Mouse (Mus musculus) CD4-positive, CD25-positive, alpha-beta regulatory T cell, adult 4 months (primary cell): Measurements from ENCODE around the gene Scn2b. TPM values are rescaled to one million over a fixed set of nuclear protein-coding genes. Genes with fewer than 3 reads are reported as not detected.

Experiments
- ATAC-seq: one replicate; pipeline ENCODE4 v1.8.0; 2017
- polyA plus RNA-seq, 2 experiments: library from polyadenylated mRNA; unstranded; fragments of 100-300 nt; shearing (Covaris generic); gene quantifications; one replicate each; pipeline ENCODE4 v1.2.1; 2017

Gene Scn2b
- polyA plus RNA-seq, 2 experiments from 2014 or later = 0.30 to 0.39 TPM

GRCm38 (mm10) chr9:45179282-45179681 is 61.7 kb downstream of the Scn2b start:
- ATAC-seq = no peak

Other genes starting within 250 kb of the Scn2b start
- 10 to 100 TPM; 34.7 to 41.1 TPM for gene Kmt2a, start 236.5 kb upstream of the Scn2b start, polyA plus RNA-seq
- gene Atp5l, start 197.0 kb upstream of the Scn2b start, polyA plus RNA-seq = 100 to 1,000 TPM; 416 to 524 TPM
- gene Ube4a, start 152.2 kb upstream of the Scn2b start, polyA plus RNA-seq = 10 to 100 TPM; 26.6 to 40.4 TPM
- gene Cd3g, start 137.4 kb upstream of the Scn2b start, polyA plus RNA-seq = 1,000 to 10,000 TPM; 1,425 to 1,626 TPM
- 100 to 1,000 TPM; 544 to 973 TPM for gene Cd3d, start 136.0 kb upstream of the Scn2b start, polyA plus RNA-seq
- 1,000 to 10,000 TPM; 1,413 to 1,834 TPM for gene Cd3e, start 108.2 kb upstream of the Scn2b start, polyA plus RNA-seq
- under 1 TPM; 0.16 to 0.24 TPM for gene Mpzl2, start 78.0 kb upstream of the Scn2b start, polyA plus RNA-seq
- 10 to 100 TPM in 1 of 2 experiments, 1 to 10 TPM in 1; 7.5 to 10.8 TPM for gene Mpzl3, start 62.6 kb upstream of the Scn2b start, polyA plus RNA-seq
- gene Jaml, start 38.6 kb upstream of the Scn2b start, polyA plus RNA-seq = 1 to 10 TPM; 3.8 to 5.3 TPM
- gene Scn4b, start 20.6 kb downstream of the Scn2b start, polyA plus RNA-seq = under 1 TPM in 1 of 2 experiments, not detected in 1; 0.07 TPM
- gene BC049352, start 64.2 kb downstream of the Scn2b start, polyA plus RNA-seq = 1 to 10 TPM; 2.5 to 3.2 TPM
- gene Tmprss4, start 86.3 kb downstream of the Scn2b start, polyA plus RNA-seq = not detected
- 10 to 100 TPM; 38.8 to 66.0 TPM for gene Il10ra, start 151.4 kb downstream of the Scn2b start, polyA plus RNA-seq
- 1 to 10 TPM; 5.2 to 7.1 TPM for gene Tmprss13, start 201.3 kb downstream of the Scn2b start, polyA plus RNA-seq